Mouse (Mus musculus) MEL (cell line): Measurements from ENCODE around the gene 2010003K11Rik. TPM values are rescaled to one million over a fixed set of nuclear protein-coding genes. Genes with fewer than 3 reads are reported as not detected.
"Not testable (repeated sequence)": the region's sequence is repeated elsewhere in the genome, so short reads cannot be mapped to it uniquely, and the experiment has no call there.

Experiments
- DNase-seq: peaks from one replicate; pipeline ENCODE4 v3.0.0; 2011; ENCODE audit warnings: low read depth, low spot score
- H3K27ac ChIP-seq: 2 replicates; pipeline ENCODE4 v1.5.1; 2012; ENCODE audit warnings: low read depth, mild to moderate bottlenecking, control low read depth, low read length, moderate library complexity; ENCODE audit not compliant: control insufficient read depth
- H3K27me3 ChIP-seq, 2 experiments: fragments of 150-350 bp in 1 of 2; sonication (generic) in 1 of 2; 2 replicates each; pipeline ENCODE4 v1.6.1; 2012; ENCODE audit warnings: low read length in 2 of 2, mild to moderate bottlenecking in 2 of 2, improper control_type of control experiment in 1 of 2, moderate library complexity in 1 of 2; ENCODE audit not compliant: insufficient read depth in 2 of 2, control insufficient read depth in 1 of 2
- H3K36me3 ChIP-seq, 2 experiments: 2 replicates each; pipeline ENCODE4 v1.6.1; 2012 to 2014; ENCODE audit warnings: low read length in 2 of 2, improper control_type of control experiment in 1 of 2, inconsistent platforms in 1 of 2, mild to moderate bottlenecking in 1 of 2; ENCODE audit not compliant: insufficient read depth in 2 of 2, control insufficient read depth in 1 of 2
- H3K4me1 ChIP-seq, 2 experiments: fragments of 150-350 bp in 1 of 2; sonication (generic) in 1 of 2; 2 replicates each; pipeline ENCODE4 v1.6.1; 2012; ENCODE audit warnings: low read length in 2 of 2, improper control_type of control experiment in 1 of 2, mild to moderate bottlenecking in 1 of 2; ENCODE audit not compliant: insufficient read depth in 2 of 2, control insufficient read depth in 1 of 2
- H3K4me3 ChIP-seq, 2 experiments: fragments of 150-350 bp in 1 of 2; sonication (generic) in 1 of 2; 2 replicates each; pipeline ENCODE4 v1.5.1; 2012; ENCODE audit warnings: low read depth in 2 of 2, low read length in 2 of 2, mild to moderate bottlenecking in 2 of 2, moderate library complexity in 2 of 2, control low read depth in 1 of 2, improper control_type of control experiment in 1 of 2; ENCODE audit not compliant: control insufficient read depth in 1 of 2, insufficient read depth in 1 of 2
- H3K79me2 ChIP-seq: 2 replicates; pipeline ENCODE4 v1.6.1; 2012; ENCODE audit warnings: mild to moderate bottlenecking, low read length, moderate library complexity; ENCODE audit not compliant: control insufficient read depth, poor library complexity, insufficient read depth
- H3K9ac ChIP-seq: 2 replicates; pipeline ENCODE4 v1.6.1; 2012; ENCODE audit warnings: low read depth, mild to moderate bottlenecking, control low read depth, low read length, moderate library complexity; ENCODE audit not compliant: control insufficient read depth, poor library complexity, severe bottlenecking
- H3K9me3 ChIP-seq: fragments of 150-350 bp; sonication (generic); replicated peaks from 2 replicates; pipeline ENCODE4 v1.6.1; 2012; ENCODE audit warnings: mild to moderate bottlenecking, low read length, improper control_type of control experiment, moderate library complexity; ENCODE audit not compliant: insufficient read depth
- CHD2 ChIP-seq: IDR thresholded peaks from 2 replicates; pipeline ENCODE4 v1.6.1; 2011; ENCODE audit warnings: low read length, improper control_type of control experiment
- CTCF ChIP-seq, 3 experiments: IDR thresholded peaks in 2 of 3; conservative IDR thresholded peaks in 1 of 3; 2 replicates each; pipeline ENCODE4 v1.5.1; 2011 to 2012; ENCODE audit warnings: low read length in 3 of 3, low read depth in 2 of 3, mild to moderate bottlenecking in 2 of 3, improper control_type of control experiment in 1 of 3, inconsistent platforms in 1 of 3, mixed read lengths in 1 of 3, moderate library complexity in 1 of 3; ENCODE audit not compliant: control insufficient read depth in 1 of 3, insufficient read depth in 1 of 3, poor library complexity in 1 of 3, severe bottlenecking in 1 of 3
- ELF1 ChIP-seq: IDR thresholded peaks from 2 replicates; pipeline ENCODE4 v1.6.1; 2014; ENCODE audit warnings: low read depth, mild to moderate bottlenecking, inconsistent platforms, low read length, improper control_type of control experiment, moderate library complexity
- ETS1 ChIP-seq: IDR thresholded peaks from 2 replicates; pipeline ENCODE4 v1.6.1; 2012; ENCODE audit warnings: low read depth, mild to moderate bottlenecking, inconsistent platforms, low read length, improper control_type of control experiment, moderate library complexity
- GABPA ChIP-seq: IDR thresholded peaks from 2 replicates; pipeline ENCODE4 v1.6.1; 2012; ENCODE audit warnings: low read depth, mild to moderate bottlenecking, inconsistent platforms, low read length, improper control_type of control experiment, moderate library complexity
- HCFC1 ChIP-seq: IDR thresholded peaks from 2 replicates; pipeline ENCODE4 v1.6.1; 2012; ENCODE audit warnings: low read depth, mild to moderate bottlenecking, inconsistent platforms, low read length, improper control_type of control experiment, moderate library complexity
- JUND ChIP-seq: IDR thresholded peaks from 2 replicates; pipeline ENCODE4 v1.6.1; 2011; ENCODE audit warnings: low read depth, mild to moderate bottlenecking, improper control_type of control experiment, low read length
- KAT2A ChIP-seq: conservative IDR thresholded peaks from 2 replicates; pipeline ENCODE4 v1.6.1; 2012; ENCODE audit warnings: low read depth, low read length, improper control_type of control experiment, inconsistent platforms
- MAFK ChIP-seq: IDR thresholded peaks from 2 replicates; pipeline ENCODE4 v1.6.1; 2011; ENCODE audit warnings: low read depth, mild to moderate bottlenecking, low read length, improper control_type of control experiment, borderline replicate concordance
- MAZ ChIP-seq: IDR thresholded peaks from 2 replicates; pipeline ENCODE4 v1.6.1; 2012; ENCODE audit warnings: low read depth, mild to moderate bottlenecking, inconsistent platforms, low read length, improper control_type of control experiment
- MYC ChIP-seq: IDR thresholded peaks from 2 replicates; pipeline ENCODE4 v1.6.1; 2011; ENCODE audit warnings: low read depth, mild to moderate bottlenecking, low read length, improper control_type of control experiment, moderate library complexity
- POLR2AphosphoS5 ChIP-seq: IDR thresholded peaks from 2 replicates; pipeline ENCODE4 v1.6.1; 2012; ENCODE audit warnings: low read depth, borderline replicate concordance, mild to moderate bottlenecking, inconsistent platforms, low read length, moderate library complexity, mixed read lengths
- RCOR1 ChIP-seq: IDR thresholded peaks from 2 replicates; pipeline ENCODE4 v1.6.1; 2012; ENCODE audit warnings: low read depth, mild to moderate bottlenecking, inconsistent platforms, low read length, improper control_type of control experiment
- SMC3 ChIP-seq: IDR thresholded peaks from 2 replicates; pipeline ENCODE4 v1.6.1; 2011; ENCODE audit warnings: low read depth, low read length, improper control_type of control experiment
- TBP ChIP-seq: IDR thresholded peaks from 2 replicates; pipeline ENCODE4 v1.8.0; 2011; ENCODE audit warnings: low read depth, low read length, improper control_type of control experiment
- TCF12 ChIP-seq: IDR thresholded peaks from 2 replicates; pipeline ENCODE4 v1.6.1; 2014; ENCODE audit warnings: low read depth, mild to moderate bottlenecking, inconsistent platforms, low read length, improper control_type of control experiment, moderate library complexity
- UBTF ChIP-seq: IDR thresholded peaks from 2 replicates; pipeline ENCODE4 v1.6.1; 2012; ENCODE audit warnings: low read depth, mild to moderate bottlenecking, inconsistent platforms, low read length, improper control_type of control experiment, moderate library complexity, borderline replicate concordance; ENCODE audit not compliant: insufficient read depth
- USF1 ChIP-seq: IDR thresholded peaks from 2 replicates; pipeline ENCODE4 v1.6.1; 2014; ENCODE audit warnings: low read depth, mild to moderate bottlenecking, inconsistent platforms, low read length, improper control_type of control experiment, moderate library complexity
- USF2 ChIP-seq, 2 experiments: IDR thresholded peaks; 2 replicates each; pipeline ENCODE4 v1.6.1; 2011 to 2012; ENCODE audit warnings: improper control_type of control experiment in 2 of 2, low read length in 2 of 2, borderline replicate concordance in 1 of 2, inconsistent platforms in 1 of 2, low read depth in 1 of 2, mild to moderate bottlenecking in 1 of 2; ENCODE audit not compliant: insufficient read depth in 1 of 2
- ZMIZ1 ChIP-seq: IDR thresholded peaks from 2 replicates; pipeline ENCODE4 v1.6.1; 2012; ENCODE audit warnings: low read depth, mild to moderate bottlenecking, inconsistent platforms, low read length, improper control_type of control experiment, moderate library complexity
- ZNF384 ChIP-seq: IDR thresholded peaks from 2 replicates; pipeline ENCODE4 v1.6.1; 2012; ENCODE audit warnings: low read depth, mild to moderate bottlenecking, inconsistent platforms, low read length, improper control_type of control experiment
- polyA plus RNA-seq, 2 experiments: library from polyadenylated mRNA; stranded (reverse) in 1 of 2; unstranded in 1 of 2; fragments of >175 nt in 1 of 2; fragments of >200 nt in 1 of 2; gene quantifications; 2 replicates each; pipeline versions ENCODE4 v1.2.1 to v1.2.4; 2012; ENCODE audit warnings: low replicate concordance in 2 of 2, low read depth in 1 of 2; ENCODE audit not compliant: insufficient read length in 2 of 2, insufficient read depth in 1 of 2, missing spikeins in 1 of 2
- total RNA-seq: library from RNA; depleted of rRNA; stranded (reverse); fragments of 300-350 nt; gene quantifications from 2 replicates; pipeline ENCODE4 v1.2.3, GENCODE M21; 2012

The 2010003K11Rik gene
- total and polyA plus RNA-seq, 3 experiments = not detected

DNA sequence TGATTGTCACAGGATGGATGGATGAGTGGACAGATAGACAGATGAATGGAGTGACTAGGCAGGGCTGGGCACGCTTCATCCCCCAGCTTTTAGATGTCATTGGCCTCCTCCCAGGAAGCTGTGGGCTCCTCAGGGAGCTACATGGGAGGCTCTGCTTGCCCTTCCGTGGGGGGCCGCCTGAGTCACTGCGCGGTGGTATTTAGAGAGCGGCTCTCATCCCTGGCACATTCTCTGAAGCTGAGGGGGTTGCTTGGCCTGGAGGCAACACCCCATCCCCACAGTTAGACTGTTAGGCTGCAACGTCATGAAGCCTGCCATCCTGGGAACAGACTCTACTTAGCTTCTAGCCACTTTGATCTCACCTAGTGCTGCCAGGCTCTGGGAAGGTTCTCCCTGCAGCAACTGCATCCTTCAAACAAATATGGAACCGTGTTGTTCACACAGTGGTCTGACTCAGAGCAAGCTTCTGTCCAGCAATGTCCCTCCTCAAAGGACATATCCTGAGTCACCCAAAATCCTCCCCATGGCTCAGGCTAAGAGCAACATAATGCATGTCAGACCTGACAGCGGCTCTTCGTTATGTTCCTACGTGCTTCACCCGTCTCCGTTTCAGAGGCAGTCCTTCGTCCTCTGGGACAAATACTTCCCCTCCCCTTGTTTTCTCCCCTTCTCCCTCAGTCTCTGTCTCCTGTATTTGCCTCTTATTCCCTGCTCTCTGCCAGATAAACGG, 43.1 kb downstream of the 2010003K11Rik start:
- no peaks in the 10 kb centered on the region for H3K36me3 ChIP-seq
- no peaks in the 10 kb centered on the region for H3K79me2 ChIP-seq
- DNase-seq = no peak
- no peaks in the 10 kb centered on the region for H3K9me3 ChIP-seq
- no peak overlapping the region for H3K9ac ChIP-seq
- TF ChIP-seq SMC3 (no peak), CHD2 (no peak), TBP (no peak), ELF1 (no peak)
- peaks cover 4 to 5% of the 10 kb centered on the region in 2 experiments; a peak in 3 of 4 replicates for H3K27me3 ChIP-seq
- H3K4me3 ChIP-seq = no peak overlapping the region
- no peak overlapping the region for H3K27ac ChIP-seq
- H3K4me1 ChIP-seq = 0 out of 4 replicates have a peak, but pooled peaks cover 0 to 3% of the 10 kb centered on the region in 2 experiments

DNA sequence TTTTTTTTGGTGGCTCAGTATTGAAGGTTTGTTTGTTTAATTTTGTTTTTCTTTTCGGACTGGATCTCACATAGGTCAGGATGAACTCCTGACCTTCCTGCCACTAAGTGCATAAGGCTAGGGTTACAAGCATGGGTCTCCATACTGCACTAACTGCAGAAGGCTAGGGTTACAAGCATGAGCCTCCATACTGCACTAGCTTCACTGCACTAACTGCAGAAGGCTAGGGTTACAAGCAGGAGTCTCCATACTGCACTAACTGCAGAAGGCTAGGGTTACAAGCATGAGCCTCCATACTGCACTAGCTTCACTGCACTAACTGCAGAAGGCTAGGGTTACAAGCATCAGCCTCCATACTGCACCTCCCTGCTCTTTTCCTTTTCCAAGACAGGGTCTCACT, 44.3 kb downstream of the 2010003K11Rik start:
- H3K4me3 ChIP-seq, H3K27ac ChIP-seq, DNase-seq, H3K36me3 ChIP-seq, H3K4me1 ChIP-seq, H3K9ac ChIP-seq, H3K79me2 ChIP-seq, H3K9me3 ChIP-seq, H3K27me3 ChIP-seq: not testable (repeated sequence)

DNA sequence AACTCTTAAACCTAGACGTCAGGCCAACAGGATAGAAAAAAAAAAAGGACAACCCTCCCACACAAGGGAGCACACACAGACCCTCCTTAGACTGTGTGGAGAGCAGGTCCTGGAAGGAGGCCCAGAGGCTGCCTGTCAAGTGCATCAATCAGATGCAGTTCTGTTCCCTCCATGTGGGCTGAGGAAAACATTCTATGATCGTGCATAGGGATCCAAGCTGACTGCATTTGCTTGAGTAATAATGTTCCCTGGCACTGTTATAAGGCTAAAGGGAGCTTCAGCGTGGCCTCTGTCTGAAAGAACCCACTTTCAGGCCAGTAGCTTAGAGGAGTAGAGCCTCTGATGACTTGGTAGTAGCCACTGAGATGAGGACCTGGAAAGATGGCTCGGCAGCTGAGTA, 45.9 kb downstream of the 2010003K11Rik start:
- H3K4me3 ChIP-seq = no peak overlapping the region
- no peaks in the 10 kb centered on the region for H3K36me3 ChIP-seq
- no peak overlapping the region for H3K9ac ChIP-seq
- TF ChIP-seq TCF12 = no peak
- TF ChIP-seq USF1 = no peak
- no peak for TF ChIP-seq JUND
- TF ChIP-seq UBTF = no peak
- TF ChIP-seq CTCF (IDR thresholded peaks at IDR 0.05 in 2 of 3, conservative IDR thresholded peaks at IDR 0.05 in 1 of 3; ENCODE audit: control insufficient read depth in 1 of 3, insufficient read depth in 1 of 3, low read depth in 2 of 3, low read length in 3 of 3, poor library complexity in 1 of 3, severe bottlenecking in 1 of 3) = no peak
- TF ChIP-seq USF2 (IDR thresholded peaks at IDR 0.05; ENCODE audit: borderline replicate concordance in 1 of 2, insufficient read depth in 1 of 2, low read depth in 1 of 2, low read length in 2 of 2) = no peak
- no peak for TF ChIP-seq POLR2AphosphoS5
- no peak for TF ChIP-seq CHD2
- TF ChIP-seq RCOR1 = no peak
- TF ChIP-seq HCFC1 = no peak
- TF ChIP-seq TBP = no peak
- TF ChIP-seq MAFK = no peak
- TF ChIP-seq ZNF384 = no peak
- TF ChIP-seq ZMIZ1 = no peak
- TF ChIP-seq KAT2A = no peak
- TF ChIP-seq ETS1 = no peak
- no peak for TF ChIP-seq GABPA
- no peak for TF ChIP-seq MAZ
- no peak for TF ChIP-seq MYC
- H3K4me1 ChIP-seq = 0 out of 4 replicates have a peak, but pooled peaks cover 0 to 3% of the 10 kb centered on the region in 2 experiments
- DNase-seq = no peak
- H3K9me3 ChIP-seq = no peaks in the 10 kb centered on the region
- H3K27me3 ChIP-seq = peaks cover 4 to 7% of the 10 kb centered on the region in 2 experiments
- no peak overlapping the region for H3K27ac ChIP-seq
- no peaks in the 10 kb centered on the region for H3K79me2 ChIP-seq
